Mouse (Mus musculus) liver, embryonic 15.5 days (tissue): ENCODE measurements around the gene Fermt3. TPM values are rescaled to one million over a fixed set of nuclear protein-coding genes. Genes with fewer than 3 reads are reported as not detected.
"Not testable (repeated sequence)": the region's sequence is repeated elsewhere in the genome, so short reads cannot be mapped to it uniquely, and the experiment has no call there.

Experiments used
- ATAC-seq: fragments of 200-750 bp; cut with Nextera tagmentation; 2 replicates; pipeline ENCODE4 v1.8.0; 2017; ENCODE audit warnings: moderate number of reproducible peaks, mild to moderate bottlenecking, moderate library complexity; ENCODE audit not compliant: insufficient read depth
- H3K27ac ChIP-seq: fragments of 300-500 bp; sonication (generic); replicated peaks from 2 replicates; pipeline ENCODE4 v1.5.1; 2015; ENCODE audit warnings: mild to moderate bottlenecking, inconsistent platforms
- H3K27me3 ChIP-seq: fragments of 300-500 bp; sonication (generic); 2 replicates; pipeline ENCODE4 v1.6.1; 2015; ENCODE audit warnings: mild to moderate bottlenecking, inconsistent platforms
- H3K36me3 ChIP-seq: fragments of 300-500 bp; sonication (generic); replicated peaks from 2 replicates; pipeline ENCODE4 v1.6.1; 2015; ENCODE audit warnings: moderate library complexity, mild to moderate bottlenecking, inconsistent platforms
- H3K4me1 ChIP-seq: fragments of 300-500 bp; sonication (generic); replicated peaks from 2 replicates; pipeline ENCODE4 v1.6.1; 2015; ENCODE audit warnings: inconsistent platforms
- H3K4me2 ChIP-seq: fragments of 300-500 bp; sonication (generic); 2 replicates; pipeline ENCODE4 v1.6.1; 2015; ENCODE audit warnings: moderate library complexity, mild to moderate bottlenecking, inconsistent platforms
- H3K4me3 ChIP-seq: fragments of 300-500 bp; sonication (generic); replicated peaks from 2 replicates; pipeline ENCODE4 v1.5.1; 2015; ENCODE audit warnings: mild to moderate bottlenecking, inconsistent platforms
- H3K9ac ChIP-seq: fragments of 300-500 bp; sonication (generic); 2 replicates; pipeline ENCODE4 v1.6.1; 2015; ENCODE audit warnings: moderate library complexity, mild to moderate bottlenecking, inconsistent platforms
- H3K9me3 ChIP-seq: fragments of 300-500 bp; sonication (generic); replicated peaks from 2 replicates; pipeline ENCODE4 v1.6.1; 2016; ENCODE audit warnings: inconsistent platforms
- WGBS: fragments of 180-500 bp; shearing (Covaris S2); methylation state at CpG from one replicate; pipeline ENCODE4 v1.1.7; 2015; ENCODE audit warnings: mixed read lengths; ENCODE audit not compliant: insufficient replicate concordance; 5-methylcytosine and 5-hydroxymethylcytosine counted together
- polyA plus RNA-seq: library from polyadenylated mRNA; unstranded; fragments of >200 nt; fragmentation: Nextera tagmentation; extraction: Ambion mirVana; gene quantifications from 2 replicates; pipeline ENCODE4 v1.2.1, GENCODE M21; 2015

The Fermt3 gene
- polyA plus RNA-seq, 1 experiment from 2014 or later, result 105 TPM

GRCm38 (mm10) chr19:6999360-7000063 is 19.8 kb downstream of the Fermt3 start:
- Histone ChIP-seq H3K4me2 (no peak overlapping the region), H3K9me3 (no peaks in the 10 kb centered on the region), H3K36me3 (peaks cover 68% of the 10 kb centered on the region), H3K27ac (no peak overlapping the region), H3K4me3 (no peak overlapping the region), H3K27me3 (no peaks in the 10 kb centered on the region), H3K9ac (no peak overlapping the region), H3K4me1 (peaks cover 27% of the 10 kb centered on the region)
- WGBS, result 89% methylated on average over 19 of the region's 19 CpGs
- no peak for ATAC-seq

- no peak for ATAC-seq
- H3K36me3 ChIP-seq, result peaks cover 55% of the 10 kb centered on the region
- no peak overlapping the region for H3K9ac ChIP-seq
- no peaks in the 10 kb centered on the region for H3K9me3 ChIP-seq
- no peak overlapping the region for H3K4me2 ChIP-seq
- no peak overlapping the region for H3K27ac ChIP-seq
- H3K4me3 ChIP-seq, result no peak overlapping the region
- WGBS, result 76% methylated on average over 9 of the region's 9 CpGs
- H3K27me3 ChIP-seq, result no peaks in the 10 kb centered on the region
- H3K4me1 ChIP-seq, result peaks cover 38% of the 10 kb centered on the region
Observed at GRCm38 (mm10) chr19:6997721-6998290, 21.5 kb downstream of the Fermt3 start.

GRCm38 (mm10) chr19:6996006-6996405 is 23.3 kb downstream of the Fermt3 start, which contains the start of the genes Nudt22 and Trpt1:
TSS of gene Nudt22 (minus strand) at chr19:6996117.
TSS of gene Trpt1 (plus strand) at chr19:6996131.
- ATAC-seq, result peak; percentile 63
- WGBS, result under 1% methylated on average over 24 of the region's 24 CpGs
- Histone ChIP-seq H3K27me3 (no peaks in the 10 kb centered on the region), H3K4me2 (peak within 1 kb of the TSS; percentile 92), H3K9me3 (no peaks in the 10 kb centered on the region), H3K9ac (peak within 1 kb of the TSS; percentile 67), H3K4me3 (peak within 1 kb of the TSS; percentile 67), H3K27ac (peak within 1 kb of the TSS; percentile 67), H3K4me1 (peaks cover 49% of the 10 kb centered on the region), H3K36me3 (peaks cover 37% of the 10 kb centered on the region)

- ATAC-seq, result no peak
- Histone ChIP-seq H3K4me3 (peak overlapping the region; percentile 67), H3K36me3 (peaks cover 31% of the 10 kb centered on the region), H3K4me2 (peak overlapping the region; percentile 92), H3K27ac (peak overlapping the region; percentile 67), H3K4me1 (peaks cover 49% of the 10 kb centered on the region), H3K9me3 (no peaks in the 10 kb centered on the region), H3K27me3 (no peaks in the 10 kb centered on the region), H3K9ac (peak overlapping the region; percentile 67)
- WGBS, result 46% methylated on average over 20 of the region's 21 CpGs
Observed at GRCm38 (mm10) chr19:6995255-6995991, 23.8 kb downstream of the Fermt3 start.

DNA sequence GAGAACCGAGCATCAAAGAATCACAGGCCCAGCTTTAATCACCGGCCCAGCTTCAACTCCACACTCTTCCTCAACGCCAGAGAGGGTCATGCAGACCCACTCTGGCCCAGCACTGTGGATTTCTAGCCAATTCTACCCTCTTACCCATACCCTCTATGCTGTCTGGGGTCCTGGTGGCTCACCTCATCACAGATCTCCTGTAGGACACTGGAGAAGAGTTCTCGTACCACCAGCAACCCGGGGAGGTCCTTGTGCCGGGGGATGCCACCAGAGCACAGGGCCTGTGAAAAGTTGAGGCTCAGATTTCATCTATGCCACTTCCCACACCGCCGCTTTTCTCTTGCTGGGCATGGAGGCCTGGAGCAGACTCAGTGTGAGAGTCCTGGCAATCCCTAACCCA is 24.8 kb downstream of the Fermt3 start:
- WGBS, result 82% methylated on average over 8 of the region's 8 CpGs
- peaks cover 54% of the 10 kb centered on the region for H3K4me1 ChIP-seq
- H3K27me3 ChIP-seq, result no peaks in the 10 kb centered on the region
- H3K4me2 ChIP-seq, result peak overlapping the region; percentile 92
- H3K27ac ChIP-seq, result no peak overlapping the region
- H3K36me3 ChIP-seq, result peaks cover 22% of the 10 kb centered on the region
- 0 out of 2 replicates have a peak overlapping the region, but pooled peaks have one; percentile 67 for H3K9ac ChIP-seq
- no peaks in the 10 kb centered on the region for H3K9me3 ChIP-seq
- no peak for ATAC-seq
- H3K4me3 ChIP-seq, result no peak overlapping the region

- no peak for ATAC-seq
- no peak overlapping the region for H3K9ac ChIP-seq
- no peak overlapping the region for H3K4me3 ChIP-seq
- no peaks in the 10 kb centered on the region for H3K9me3 ChIP-seq
- WGBS, result 79% methylated on average over 8 of the region's 8 CpGs
- peaks cover 54% of the 10 kb centered on the region for H3K4me1 ChIP-seq
- H3K4me2 ChIP-seq, result no peak overlapping the region
- no peak overlapping the region for H3K27ac ChIP-seq
- peaks cover 17% of the 10 kb centered on the region for H3K36me3 ChIP-seq
- no peaks in the 10 kb centered on the region for H3K27me3 ChIP-seq
Observed at GRCm38 (mm10) chr19:6994002-6994401, 25.3 kb downstream of the Fermt3 start.

DNA sequence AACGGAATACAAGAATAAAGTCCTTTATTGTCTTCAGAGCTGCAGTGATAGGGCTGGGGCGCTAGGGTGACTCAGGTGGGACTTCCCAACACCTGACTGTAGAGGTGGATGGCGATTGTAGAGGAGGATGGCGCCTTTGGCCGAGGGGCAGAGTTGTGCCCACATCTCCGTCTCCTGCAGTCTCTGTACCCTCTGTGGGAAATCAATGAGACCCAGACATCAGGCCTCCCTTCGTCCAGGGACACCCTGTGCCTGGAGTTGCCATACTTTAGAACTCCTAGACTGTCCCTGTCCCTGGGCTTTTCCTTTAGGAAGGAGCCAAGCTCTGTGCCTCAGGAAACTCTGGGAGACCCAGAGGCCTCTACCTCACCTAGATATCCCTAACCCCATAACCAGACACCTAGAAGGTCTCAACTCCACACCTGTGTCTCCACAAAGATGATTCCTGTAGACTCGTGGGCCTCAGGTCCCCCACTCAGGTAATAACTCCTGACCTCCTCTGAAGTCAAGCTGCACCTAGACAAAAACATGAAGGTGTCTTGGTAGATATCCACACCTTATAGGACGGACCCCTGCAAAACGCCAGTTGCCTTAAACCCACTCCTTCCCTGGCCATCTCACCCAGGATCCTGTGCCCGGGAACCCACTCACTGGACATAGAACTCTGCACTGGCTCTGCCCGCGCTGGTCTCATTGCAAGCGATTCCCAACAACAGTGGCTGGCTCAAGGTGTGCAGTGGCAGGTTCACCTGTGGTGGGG is 26.1 kb downstream of the Fermt3 start:
- Histone ChIP-seq H3K4me2 (peak overlapping the region; percentile 96), H3K4me3 (peak overlapping the region; percentile 69), H3K9ac (peak overlapping the region; percentile 57), H3K9me3 (no peaks in the 10 kb centered on the region), H3K36me3 (peaks cover 9% of the 10 kb centered on the region), H3K27ac (peak overlapping the region; percentile 64), H3K27me3 (no peaks in the 10 kb centered on the region), H3K4me1 (peaks cover 56% of the 10 kb centered on the region)
- 64% methylated on average over 14 of the region's 14 CpGs for WGBS
- 0 out of 2 replicates have a peak, but pooled peaks have one; percentile 1 for ATAC-seq

GRCm38 (mm10) chr19:6992011-6992858 is 27.0 kb downstream of the Fermt3 start, which contains the start of gene Dnajc4:
TSS of gene Dnajc4 (minus strand) at chr19:6992572.
- WGBS, result 1% methylated on average over 37 of the region's 37 CpGs
- H3K4me1 ChIP-seq, result peaks cover 63% of the 10 kb centered on the region
- H3K36me3 ChIP-seq, result no peaks in the 10 kb centered on the region; the same call in 1 of the 2 replicates
- no peaks in the 10 kb centered on the region for H3K9me3 ChIP-seq
- no peaks in the 10 kb centered on the region for H3K27me3 ChIP-seq
- ATAC-seq, result peak; percentile 92
- H3K27ac ChIP-seq, result peak within 1 kb of the TSS; percentile 67
- H3K4me2 ChIP-seq, result peak within 1 kb of the TSS; percentile 96
- H3K9ac ChIP-seq, result peak within 1 kb of the TSS; percentile 73
- peak within 1 kb of the TSS; percentile 69 for H3K4me3 ChIP-seq

GRCm38 (mm10) chr19:6991166-6991565 is 28.1 kb downstream of the Fermt3 start:
- H3K4me1 ChIP-seq, result peaks cover 66% of the 10 kb centered on the region
- H3K9me3 ChIP-seq, result not testable (repeated sequence)
- 71% methylated on average over 6 of the region's 6 CpGs for WGBS

GRCm38 (mm10) chr19:6990712-6991111 is 28.6 kb downstream of the Fermt3 start:
- Histone ChIP-seq H3K9ac (no peak overlapping the region), H3K36me3 (peaks cover 1% of the 10 kb centered on the region; the same call in 1 of the 2 replicates), H3K4me3 (no peak overlapping the region), H3K4me1 (peaks cover 66% of the 10 kb centered on the region), H3K9me3 (no peaks in the 10 kb centered on the region), H3K27ac (no peak overlapping the region), H3K27me3 (no peaks in the 10 kb centered on the region), H3K4me2 (no peak overlapping the region)
- WGBS, result 81% methylated on average over 6 of the region's 6 CpGs
- ATAC-seq, result no peak

More at GRCm38 (mm10) chr19:6991166-6991565, 28.1 kb downstream of the Fermt3 start:
- H3K27ac ChIP-seq, H3K9ac ChIP-seq, H3K36me3 ChIP-seq, ATAC-seq, H3K27me3 ChIP-seq, H3K4me3 ChIP-seq, H3K4me2 ChIP-seq: not testable (repeated sequence)
